ENCODE assay signal across 9 mouse cellular contexts in the genomic region with DNA sequence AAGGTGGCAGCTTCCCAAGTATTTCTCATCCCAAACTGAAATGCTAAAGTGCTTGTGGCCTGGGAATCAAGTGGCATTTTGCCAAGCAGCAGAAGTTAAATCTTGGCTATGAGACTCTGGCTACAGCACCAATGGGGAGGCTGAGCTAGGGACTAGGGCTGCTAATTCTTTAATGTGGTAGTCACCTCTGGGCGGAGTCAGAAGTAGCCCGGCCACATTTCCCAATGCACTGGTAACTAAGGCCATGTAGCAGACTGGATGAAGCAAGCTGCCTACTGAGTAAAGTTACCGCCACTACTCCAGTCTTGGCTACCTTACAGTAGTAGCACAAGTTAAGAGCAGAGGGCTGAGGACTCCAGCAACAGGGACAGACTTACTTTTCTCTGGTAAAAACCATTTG. TPM values are rescaled to one million over a fixed set of nuclear protein-coding genes. Genes with fewer than 3 reads are reported as not detected.
DNase-seq lines count a peak whose midpoint lies in the region.
"Had no signal": no experiment of that assay in that cellular context is flagged by ENCODE, and none has a peak within 500 bp of the region (broad histone marks: within the 10 kb centered on the region; RNA-seq: fewer than 3 reads in every experiment).

No protein-coding gene starts in this region.

- peak; percentile 87 to 92 for DNase-seq in lung, adult 18-20 months
- DNase-seq in lung, postnatal 14 days, result no peak
- peak; percentile 65 for DNase-seq in c-Kit-positive CD71-positive TER-119-positive erythroid progenitor cells, embryonic 14.5 days (ENCODE audit: low spot score)
- peak; percentile 43 to 54 for DNase-seq in heart, postnatal 14 days
- DNase-seq in lung, postnatal 36 days, result peak; percentile 88
- no peak for DNase-seq in natural killer cell, adult 2 months (ENCODE audit: low spot score in 2 of 2)
- no peak for DNase-seq in left cerebral cortex, adult 18-20 months (ENCODE audit: low spot score in 2 of 2)
- DNase-seq in right cerebral cortex, postnatal 36 days (ENCODE audit: low spot score in 2 of 2), result no peak
- DNase-seq: thymus, postnatal 4 days had no signal

- intact Hi-C loops in heart, postnatal 14 days (cut with DNase I), result no loop called here

RNA-seq across cellular contexts. Expression of gene Gab1, which starts 12.7 kb away (rescaled TPM):
- 10 to 100 TPM; 35.5 to 40.0 TPM for total RNA-seq in heart, postnatal 14 days (2021)
- total RNA-seq in left cerebral cortex, adult 18-20 months (2021), result 10 to 100 TPM; 12.8 to 16.1 TPM

Comparison
In these comparisons a context has a peak if more than half of its experiments do, and no peak if none do; other contexts are left out.
1. DNase-seq: peak in lung, adult 18-20 months (2 of 2), c-Kit-positive CD71-positive TER-119-positive erythroid progenitor cells, embryonic 14.5 days (single experiment), heart, postnatal 14 days (2 of 2) and lung, postnatal 36 days (single experiment); none in lung, postnatal 14 days (single experiment), natural killer cell, adult 2 months (0 of 2), left cerebral cortex, adult 18-20 months (0 of 2) and right cerebral cortex, postnatal 36 days (0 of 2).